Mouse (Mus musculus) kidney, postnatal 25 days (tissue): ENCODE measurements at regions not wholly inside any gene's neighbourhood (a gene's known extent, or its start where the extent isn't known, plus 50 kb on each side); places are given as distances from the start of the nearest gene placed in this dataset.

Experiments
- DNase-seq, 2 experiments: peaks; one replicate each; pipeline ENCODE4 v3.0.0; 2021; ENCODE audit warnings: mixed read lengths in 2 of 2

DNA sequence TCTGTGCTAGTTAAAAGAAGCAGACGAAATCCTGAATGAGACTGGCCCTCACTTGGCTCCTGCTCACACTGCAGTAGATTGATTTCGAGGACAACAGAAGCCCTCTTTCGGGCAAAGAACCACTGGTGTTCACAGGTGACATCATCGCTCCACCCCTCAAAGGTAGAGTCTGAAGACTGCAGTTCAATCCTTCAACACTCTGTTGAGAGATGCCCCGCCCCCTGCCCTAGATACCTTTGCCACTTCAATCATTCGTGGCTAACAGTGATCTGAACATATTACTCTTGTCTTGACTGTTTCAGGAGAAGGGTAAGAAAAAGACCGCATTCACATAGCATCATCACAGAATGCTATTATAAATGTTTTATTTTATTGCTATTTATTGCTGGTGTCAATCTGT lies 205.5 kb upstream of the Gadl1 start:
- no peak for DNase-seq

DNA sequence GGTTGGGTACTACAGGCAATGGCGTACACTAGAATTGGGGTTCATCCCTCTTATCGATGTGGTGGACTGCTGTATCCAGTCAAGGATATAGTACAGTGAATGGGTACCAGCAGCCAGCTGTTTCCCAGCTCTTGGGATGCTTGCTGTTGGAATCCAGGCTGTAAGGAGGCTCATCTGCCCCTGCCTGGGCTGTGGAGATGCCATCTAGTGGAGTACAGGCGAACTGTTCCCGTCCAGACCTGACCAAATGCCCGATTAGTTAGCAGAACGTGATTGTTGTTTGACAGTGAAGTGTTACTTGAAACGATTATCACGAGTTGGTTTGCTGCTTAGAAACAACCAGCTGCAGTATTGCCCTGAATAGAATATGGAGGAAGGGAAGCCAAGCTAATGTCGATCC lies 205.0 kb upstream of the Gadl1 start:
- peak; percentile 65 for DNase-seq

GRCm38 (mm10) chr9:115705761-115706160 lies 203.5 kb upstream of the Gadl1 start:
- no peak for DNase-seq

DNA sequence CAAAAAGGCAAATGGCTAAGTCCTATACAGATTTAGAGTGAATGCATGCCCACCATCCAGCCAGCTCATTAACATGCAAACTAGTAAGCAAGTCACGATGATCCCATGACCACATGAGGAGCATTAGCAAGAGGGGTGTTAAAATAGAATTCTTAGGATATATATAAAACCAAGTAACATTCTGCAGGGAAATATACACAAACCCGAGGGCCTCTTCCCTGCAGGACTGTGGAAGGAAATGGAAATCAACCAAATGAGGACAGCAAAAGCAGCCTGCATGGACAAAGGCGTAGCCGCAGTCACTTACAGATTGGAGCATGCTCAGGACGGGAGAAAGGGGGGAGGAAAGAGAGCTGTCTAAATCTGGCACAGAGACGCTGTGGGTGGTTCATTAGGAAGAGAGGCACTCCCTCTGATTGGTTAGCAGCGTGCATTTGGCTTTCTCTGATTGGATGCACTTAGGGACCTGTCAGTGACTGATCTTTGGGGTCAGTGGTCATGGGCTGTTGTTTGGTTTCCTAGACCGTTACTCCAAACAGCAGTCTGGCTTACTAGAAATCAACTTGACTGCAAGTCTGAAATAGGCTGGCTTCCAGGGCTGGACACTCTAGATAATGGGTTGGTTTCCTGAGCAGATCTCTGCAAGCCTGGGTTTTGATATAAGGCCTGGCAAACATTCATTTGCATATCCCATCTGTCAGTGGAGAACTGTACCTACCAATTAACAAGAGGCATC lies 200.9 kb upstream of the Gadl1 start:
- DNase-seq, result peak; percentile 59 to 74

GRCm38 (mm10) chr9:115710039-115710739 lies 199.1 kb upstream of the Gadl1 start:
- peak in 1 of 2 experiments; percentile 40 for DNase-seq

DNA sequence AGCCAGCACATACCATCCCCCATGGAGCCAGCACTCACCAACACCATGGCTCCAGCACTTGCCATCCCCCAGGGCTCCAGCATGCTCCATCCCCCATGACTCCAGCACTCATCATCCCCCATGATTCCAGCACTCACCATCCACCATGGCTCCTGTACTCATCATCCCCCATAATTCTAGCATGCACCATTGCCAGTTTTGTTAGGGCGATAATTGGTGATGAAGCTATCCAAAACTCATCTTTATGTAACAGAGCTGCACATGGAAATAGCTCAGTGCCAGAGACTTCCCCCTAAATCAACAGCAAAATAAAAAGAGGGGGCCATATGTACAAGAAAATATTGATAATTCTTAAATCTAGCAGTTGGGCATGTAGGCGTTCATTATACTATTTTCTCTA lies 188.9 kb upstream of the Gadl1 start:
- no peak for DNase-seq

DNA sequence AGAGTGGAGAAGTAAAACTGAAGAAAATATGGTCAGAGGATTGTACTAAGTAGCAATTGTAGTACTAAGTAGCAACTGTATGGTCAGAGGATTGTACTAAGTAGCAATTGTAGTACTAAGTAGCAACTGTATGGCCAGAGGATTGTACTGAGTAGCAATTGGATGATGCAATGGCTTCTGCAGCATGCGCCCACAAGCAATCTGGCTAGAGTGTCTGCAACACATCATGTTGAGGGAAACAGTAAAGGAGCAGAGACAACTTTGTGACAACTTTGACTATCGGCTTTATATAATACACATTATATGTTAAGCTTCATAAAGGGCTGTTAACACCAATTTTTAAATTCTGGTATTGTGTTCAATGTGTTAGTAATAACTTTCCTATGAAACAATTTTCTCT lies 188.4 kb upstream of the Gadl1 start:
- DNase-seq, result no peak

DNA sequence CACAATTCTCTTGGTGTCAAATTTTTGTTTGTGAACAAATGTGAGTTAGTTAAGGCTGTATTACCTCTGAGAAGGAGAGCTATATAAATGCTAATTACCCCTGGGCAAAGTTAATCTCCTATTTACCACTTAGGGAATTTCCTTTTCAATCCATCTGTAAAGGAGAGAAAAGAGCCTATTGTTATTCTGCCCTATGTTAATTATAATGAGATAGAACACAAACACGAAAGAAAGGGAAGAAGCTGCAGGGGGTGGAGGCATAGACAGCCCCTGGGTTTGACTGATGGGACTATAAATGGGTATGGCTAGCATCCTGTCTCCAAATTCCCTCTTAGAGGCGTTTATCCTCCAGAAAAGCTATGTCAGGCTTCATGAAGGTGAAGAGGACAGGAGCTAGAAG lies 185.2 kb upstream of the Gadl1 start:
- DNase-seq, result no peak

- DNase-seq, result peak; percentile 60 to 64
These were observed 181.9 kb upstream of the Gadl1 start for GRCm38 (mm10) chr9:115727361-115727760.

DNA sequence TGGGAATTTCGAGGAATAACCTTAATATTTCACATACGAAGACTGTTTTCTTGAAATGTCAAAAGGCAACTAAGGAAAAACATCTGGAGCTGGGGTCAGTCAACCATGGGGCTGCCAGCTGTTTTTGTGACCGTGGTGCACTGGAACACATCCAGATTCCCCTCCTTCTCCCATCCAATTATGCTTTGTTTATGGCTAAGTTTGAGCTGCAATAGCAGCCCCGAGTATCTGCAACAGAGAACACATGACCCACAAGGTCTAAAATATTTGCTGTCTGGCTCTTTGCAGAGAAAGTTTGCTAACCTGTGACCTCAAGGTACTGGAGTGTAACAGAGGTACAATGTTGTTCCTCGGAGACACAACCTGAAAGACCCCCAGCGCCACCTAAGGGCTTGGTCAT lies 177.7 kb upstream of the Gadl1 start:
- DNase-seq, result peak in 1 of 2 experiments; percentile 12

GRCm38 (mm10) chr9:115733104-115733503 lies 176.2 kb upstream of the Gadl1 start:
- no peak for DNase-seq

DNA sequence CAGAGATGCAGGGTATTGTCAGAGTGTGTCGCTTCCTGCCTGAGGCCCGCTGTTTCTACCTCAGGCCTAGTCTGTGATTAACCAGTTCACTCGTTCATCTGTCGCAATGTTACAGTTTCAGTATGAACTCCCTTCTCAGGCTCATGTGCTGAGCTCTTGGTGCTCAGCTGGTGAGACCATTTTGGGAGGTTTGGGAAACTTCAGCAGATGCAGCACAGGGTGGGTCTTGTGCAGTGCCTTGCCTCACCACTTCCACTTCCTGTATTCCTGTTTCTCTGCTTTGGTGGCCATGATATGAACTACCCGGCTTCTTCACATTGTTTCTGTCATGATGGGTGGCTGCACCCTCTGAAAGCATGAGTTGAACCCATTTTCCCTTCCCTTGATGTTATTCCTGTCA lies 169.3 kb upstream of the Gadl1 start:
- DNase-seq, result no peak

DNA sequence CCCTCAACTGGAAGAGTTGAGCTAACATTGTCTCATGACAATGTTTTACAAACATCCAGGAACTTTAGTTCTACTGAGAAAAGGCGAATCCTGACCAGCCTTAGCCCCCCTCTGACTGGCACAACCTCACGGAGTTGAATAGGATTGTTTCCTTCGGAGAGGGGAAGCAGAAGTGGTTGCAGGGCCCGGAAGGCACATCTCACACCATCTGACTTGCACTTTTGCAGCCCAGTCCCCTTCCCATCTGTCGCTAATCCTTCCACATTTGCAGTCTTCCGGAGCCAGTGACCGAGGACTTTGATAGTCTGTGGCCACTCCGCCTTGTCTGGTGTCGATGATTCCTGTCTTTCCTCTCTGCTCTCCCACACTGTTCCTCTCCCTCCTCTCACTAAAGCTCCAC lies 162.8 kb upstream of the Gadl1 start:
- DNase-seq, result no peak

- peak; percentile 14 to 53 for DNase-seq
These were observed 148.8 kb upstream of the Gadl1 start for GRCm38 (mm10) chr9:115760496-115760895.

DNA sequence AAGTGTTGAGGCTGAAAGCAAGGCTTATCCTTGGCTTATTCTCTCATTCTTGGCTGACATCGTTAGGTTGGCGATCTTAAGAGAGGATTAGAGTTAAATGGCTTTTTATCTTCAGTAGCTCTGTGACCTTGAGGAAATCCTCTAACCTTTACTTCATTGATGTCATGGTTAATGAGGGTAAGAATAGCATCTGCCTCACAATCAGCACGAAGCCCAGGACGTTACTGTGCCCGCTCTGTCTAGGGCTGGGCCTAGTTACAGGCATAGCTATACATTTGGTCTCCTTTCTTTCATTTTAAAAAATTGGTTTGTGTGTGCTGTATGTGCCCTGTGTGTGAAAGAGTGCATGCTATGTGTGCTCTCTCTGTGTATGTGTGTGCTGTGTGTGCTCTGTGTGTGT lies 145.1 kb upstream of the Gadl1 start:
- DNase-seq, result no peak

GRCm38 (mm10) chr9:115766471-115766870 lies 142.8 kb upstream of the Gadl1 start:
- no peak for DNase-seq

DNA sequence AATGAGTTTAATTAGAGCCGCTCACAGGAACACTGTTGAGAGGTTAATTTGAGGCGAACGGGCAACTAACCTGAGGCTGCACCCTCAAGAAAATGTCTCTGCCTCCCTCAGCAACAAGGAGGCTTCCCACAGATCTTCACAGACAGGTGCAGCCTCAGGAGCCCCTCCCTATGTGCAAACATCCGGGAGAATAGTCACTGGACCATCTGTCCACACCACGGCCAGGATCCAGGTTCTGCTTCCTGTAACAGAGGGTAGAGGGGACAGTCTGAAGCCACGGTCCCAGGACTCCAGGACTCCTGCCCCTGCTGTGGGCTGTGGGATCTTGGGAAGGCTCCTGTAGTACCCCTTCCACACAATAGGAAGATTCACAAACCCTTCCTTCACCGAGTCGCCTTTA lies 134.1 kb upstream of the Gadl1 start:
- DNase-seq, result no peak

- no peak for DNase-seq
These were observed 133.4 kb upstream of the Gadl1 start for GRCm38 (mm10) chr9:115775858-115776257.

GRCm38 (mm10) chr9:115777097-115777864 lies 132.0 kb upstream of the Gadl1 start:
- no peak for DNase-seq

DNA sequence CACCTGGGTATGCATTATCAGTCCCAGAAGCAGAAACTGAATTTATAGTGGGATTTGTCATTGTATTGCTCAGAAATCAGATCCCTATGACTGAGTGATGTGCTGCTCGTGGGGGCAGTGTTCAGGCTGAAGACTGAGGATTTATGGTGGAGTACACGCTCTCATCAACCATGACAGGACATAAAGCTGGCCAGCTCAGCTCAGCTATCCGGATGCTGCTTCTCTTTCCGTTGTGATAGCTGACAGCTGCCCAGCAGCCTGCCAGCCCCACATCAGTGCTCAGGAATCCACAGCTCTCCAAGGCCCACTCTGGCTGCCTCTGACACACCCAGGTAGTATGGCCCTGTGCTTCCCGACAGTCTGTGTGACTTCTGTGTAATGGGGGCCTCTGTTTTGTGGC lies 130.4 kb upstream of the Gadl1 start:
- DNase-seq, result no peak

GRCm38 (mm10) chr9:115799330-115799729 lies 109.9 kb upstream of the Gadl1 start:
- DNase-seq, result no peak

GRCm38 (mm10) chr9:115800624-115801023 lies 108.6 kb upstream of the Gadl1 start:
- no peak for DNase-seq

GRCm38 (mm10) chr9:115803071-115803470 lies 106.2 kb upstream of the Gadl1 start:
- DNase-seq, result no peak

DNA sequence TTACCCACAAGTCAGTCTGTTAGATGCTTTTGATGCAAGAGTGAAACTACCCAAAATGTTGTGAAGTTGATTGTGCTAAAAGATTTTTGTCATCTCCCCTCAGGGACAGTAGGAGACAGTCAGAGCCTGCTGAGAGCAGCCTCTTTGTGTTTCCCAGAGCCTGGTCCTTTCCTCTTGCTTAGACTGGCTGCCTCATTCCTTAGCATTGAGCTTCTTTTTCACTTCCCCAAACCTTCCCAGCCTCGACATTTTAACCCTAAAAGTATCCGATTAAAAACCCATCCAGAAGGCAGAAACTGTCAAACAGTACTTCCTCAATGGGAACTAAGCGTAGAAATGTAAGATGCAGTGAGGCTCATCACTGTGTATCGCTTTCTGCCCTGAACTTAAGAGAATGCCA lies 104.0 kb upstream of the Gadl1 start:
- DNase-seq, result no peak
